Mouse (Mus musculus) CH12.LX (cell line): ENCODE results near the gene AC134908.4. TPM values are rescaled to one million over a fixed set of nuclear protein-coding genes. Genes with fewer than 3 reads are reported as not detected.

ENCODE experiments used
- DNase-seq: peaks from one replicate; pipeline ENCODE4 v3.0.0-alpha.2; 2013; ENCODE audit errors: extremely low read depth
- H3K27ac ChIP-seq: 2 replicates; pipeline ENCODE4 v1.5.1; 2012; ENCODE audit warnings: low read depth, mild to moderate bottlenecking, control low read depth, moderate library complexity; ENCODE audit not compliant: insufficient read depth
- H3K27me3 ChIP-seq: replicated peaks from 2 replicates; pipeline ENCODE3; 2012; ENCODE audit warnings: inconsistent platforms
- H3K36me3 ChIP-seq, 2 experiments: replicated peaks in 1 of 2; 2 replicates each; pipeline versions ENCODE3 to v1.6.1; 2012; ENCODE audit warnings: inconsistent platforms in 1 of 2, low read length in 1 of 2, mild to moderate bottlenecking in 1 of 2, mixed read lengths in 1 of 2, moderate library complexity in 1 of 2; ENCODE audit not compliant: control insufficient read depth in 1 of 2, insufficient read depth in 1 of 2
- H3K4me1 ChIP-seq, 2 experiments: 2 replicates each; pipeline ENCODE4 v1.6.1; 2012; ENCODE audit warnings: inconsistent platforms in 1 of 2, moderate library complexity in 1 of 2; ENCODE audit not compliant: insufficient read depth in 2 of 2, control insufficient read depth in 1 of 2
- H3K4me2 ChIP-seq: 2 replicates; pipeline ENCODE4 v1.6.1; 2012; ENCODE audit warnings: low read depth, mild to moderate bottlenecking, control low read depth; ENCODE audit not compliant: poor library complexity, insufficient read depth, severe bottlenecking
- H3K4me3 ChIP-seq, 3 experiments: fragments of 150-350 bp in 1 of 3; sonication (generic) in 1 of 3; replicated peaks in 1 of 3; 2 replicates each; pipeline versions ENCODE3 to v1.5.1; 2011 to 2012; ENCODE audit warnings: low read depth in 2 of 3, low read length in 2 of 3, mild to moderate bottlenecking in 2 of 3, moderate library complexity in 2 of 3, control low read depth in 1 of 3, improper control_type of control experiment in 1 of 3, inconsistent platforms in 1 of 3, mixed read lengths in 1 of 3; ENCODE audit not compliant: poor library complexity in 1 of 3
- H3K79me2 ChIP-seq: replicated peaks from 2 replicates; pipeline ENCODE4 v1.6.1; 2012; ENCODE audit warnings: mild to moderate bottlenecking, moderate library complexity; ENCODE audit not compliant: control insufficient read depth, poor library complexity, insufficient read depth, severe bottlenecking; ENCODE audit errors: extremely low read depth
- H3K9ac ChIP-seq: 2 replicates; pipeline ENCODE4 v1.6.1; 2012; ENCODE audit warnings: low read depth, mild to moderate bottlenecking, control low read depth, moderate library complexity; ENCODE audit not compliant: insufficient read depth
- H3K9me3 ChIP-seq: replicated peaks from 2 replicates; pipeline ENCODE3; 2012; ENCODE audit warnings: low read length, inconsistent platforms, mixed read lengths
- BHLHE40 ChIP-seq: IDR thresholded peaks from 2 replicates; pipeline ENCODE4 v1.6.1; 2011; ENCODE audit warnings: mild to moderate bottlenecking, low read depth, low read length, improper control_type of control experiment
- CHD1 ChIP-seq: IDR thresholded peaks from 2 replicates; pipeline ENCODE4 v1.6.1; 2012; ENCODE audit warnings: low read depth, low read length, improper control_type of control experiment, inconsistent platforms
- CHD2 ChIP-seq: IDR thresholded peaks from 2 replicates; pipeline ENCODE4 v1.6.1; 2011; ENCODE audit warnings: low read length, improper control_type of control experiment
- CTCF ChIP-seq, 2 experiments: IDR thresholded peaks in 1 of 2; conservative IDR thresholded peaks in 1 of 2; 2 replicates each; pipeline ENCODE4 v1.5.1; 2011 to 2012; ENCODE audit warnings: low read depth in 2 of 2, low read length in 2 of 2, improper control_type of control experiment in 1 of 2, inconsistent platforms in 1 of 2, mild to moderate bottlenecking in 1 of 2, moderate library complexity in 1 of 2
- ETS1 ChIP-seq: conservative IDR thresholded peaks from 2 replicates; pipeline ENCODE4 v1.6.1; 2012; ENCODE audit warnings: low read depth, mild to moderate bottlenecking, inconsistent platforms, low read length, improper control_type of control experiment, moderate library complexity
- GABPA ChIP-seq: IDR thresholded peaks from 2 replicates; pipeline ENCODE4 v1.6.1; 2012; ENCODE audit warnings: low read depth, low read length, improper control_type of control experiment, inconsistent platforms; ENCODE audit not compliant: insufficient replicate concordance
- HCFC1 ChIP-seq: IDR thresholded peaks from 2 replicates; pipeline ENCODE4 v1.6.1; 2012; ENCODE audit warnings: low read depth, mild to moderate bottlenecking, inconsistent platforms, low read length, improper control_type of control experiment
- IRF4 ChIP-seq: IDR thresholded peaks from 2 replicates; pipeline ENCODE4 v1.6.1; 2014; ENCODE audit warnings: low read depth, mild to moderate bottlenecking, inconsistent platforms, low read length, improper control_type of control experiment
- JUND ChIP-seq: conservative IDR thresholded peaks from 2 replicates; pipeline ENCODE4 v1.6.1; 2011; ENCODE audit warnings: low read depth, low read length, improper control_type of control experiment
- KAT2A ChIP-seq: IDR thresholded peaks from 2 replicates; pipeline ENCODE4 v1.6.1; 2012; ENCODE audit warnings: low read length, improper control_type of control experiment, inconsistent platforms; ENCODE audit not compliant: insufficient replicate concordance
- MAZ ChIP-seq: IDR thresholded peaks from 2 replicates; pipeline ENCODE4 v1.6.1; 2012; ENCODE audit warnings: low read depth, mild to moderate bottlenecking, inconsistent platforms, low read length, improper control_type of control experiment, moderate library complexity
- MYC ChIP-seq: IDR thresholded peaks from 2 replicates; pipeline ENCODE4 v1.6.1; 2011; ENCODE audit warnings: low read depth, mild to moderate bottlenecking, improper control_type of control experiment, low read length
- NRF1 ChIP-seq: IDR thresholded peaks from 2 replicates; pipeline ENCODE4 v1.6.1; 2014; ENCODE audit warnings: low read depth, mild to moderate bottlenecking, inconsistent platforms, low read length, improper control_type of control experiment, moderate library complexity
- SMC3 ChIP-seq: IDR thresholded peaks from 2 replicates; pipeline ENCODE4 v1.6.1; 2011; ENCODE audit warnings: low read depth, low read length, improper control_type of control experiment
- TCF12 ChIP-seq: IDR thresholded peaks from 2 replicates; pipeline ENCODE4 v1.6.1; 2014; ENCODE audit warnings: low read depth, mild to moderate bottlenecking, inconsistent platforms, low read length, improper control_type of control experiment
- UBTF ChIP-seq: IDR thresholded peaks from 2 replicates; pipeline ENCODE4 v1.6.1; 2012; ENCODE audit warnings: low read depth, mild to moderate bottlenecking, inconsistent platforms, low read length, improper control_type of control experiment, moderate library complexity
- ZKSCAN1 ChIP-seq: IDR thresholded peaks from 2 replicates; pipeline ENCODE4 v1.6.1; 2012; ENCODE audit warnings: low read depth, inconsistent platforms, low read length, improper control_type of control experiment, borderline replicate concordance
- ZNF384 ChIP-seq: IDR thresholded peaks from 2 replicates; pipeline ENCODE4 v1.6.1; 2012; ENCODE audit warnings: low read depth, low read length, improper control_type of control experiment, inconsistent platforms
- dilution Hi-C: fragments of 300-500 bp; cut with MboI; formaldehyde crosslinking; loops from 2 replicates; pipeline ENCODE4 v1.14.3; 2020; ENCODE audit warnings: low sequenced_read_pairs; ENCODE audit not compliant: extremely low pct_unique_long_range_greater_than_20kb, extremely low pct_ligation_motif_present
- in situ Hi-C: fragments of 300-500 bp; cut with MboI; formaldehyde crosslinking; loops from 3 replicates; pipeline ENCODE4 v1.14.3; 2019; ENCODE audit warnings: low sequenced_read_pairs, low pct_ligation_motif_present, low pct_unique_long_range_greater_than_20kb, mixed read lengths
- polyA plus RNA-seq: library from polyadenylated mRNA; unstranded; fragments of >175 nt; gene quantifications from 2 replicates; pipeline ENCODE4 v1.2.1, GENCODE M21; 2012; ENCODE audit warnings: low read depth; ENCODE audit not compliant: insufficient read length
- total RNA-seq, 2 experiments: library from RNA; depleted of rRNA; stranded (reverse); fragments of 300-350 nt in 1 of 2; fragments of >200 nt in 1 of 2; gene quantifications; 2 replicates each; pipeline ENCODE4 v1.2.3; 2012 to 2014

The AC134908.4 gene
- total and polyA plus RNA-seq, 3 experiments, result not detected

DNA sequence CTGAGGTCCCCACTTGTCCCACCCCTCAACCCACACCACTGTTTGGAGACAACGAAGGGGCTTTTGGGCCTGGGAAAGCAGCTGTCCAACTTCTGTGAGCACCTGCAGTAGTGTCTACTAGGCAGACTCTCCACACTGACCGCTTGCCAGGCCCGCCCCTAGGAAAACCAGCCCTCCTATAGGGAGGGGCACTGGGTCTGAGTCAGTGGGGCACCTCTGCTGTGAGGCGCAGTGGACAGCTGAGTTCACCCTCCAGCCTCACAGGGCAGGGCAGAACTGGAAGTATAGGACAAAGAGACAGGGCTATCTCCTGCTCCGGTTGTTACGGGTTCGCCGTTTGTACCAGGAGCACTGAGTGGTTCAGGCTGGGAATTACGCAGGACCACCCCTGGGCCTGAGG, 41.2 kb downstream of the AC134908.4 start, which contains the start of gene Msln:
Gene Msln, minus strand, starts transcription at position 138 of the 400 bp plus-strand sequence.
- Histone ChIP-seq H3K27me3 (peaks cover 97% of the 10 kb centered on the region), H3K4me1 (no peaks in the 10 kb centered on the region), H3K36me3 (no peaks in the 10 kb centered on the region), H3K4me2 (no peak within 1 kb of the TSS), H3K4me3 (no peak within 1 kb of the TSS), H3K79me2 (no peaks in the 10 kb centered on the region), H3K9me3 (no peaks in the 10 kb centered on the region), H3K9ac (no peak within 1 kb of the TSS), H3K27ac (no peak within 1 kb of the TSS)
- in situ Hi-C loops, result no loop called here
- no peak for DNase-seq
- TF ChIP-seq CHD2 (no peak), KAT2A (no peak)
- dilution Hi-C loops, result no loop called here

DNA sequence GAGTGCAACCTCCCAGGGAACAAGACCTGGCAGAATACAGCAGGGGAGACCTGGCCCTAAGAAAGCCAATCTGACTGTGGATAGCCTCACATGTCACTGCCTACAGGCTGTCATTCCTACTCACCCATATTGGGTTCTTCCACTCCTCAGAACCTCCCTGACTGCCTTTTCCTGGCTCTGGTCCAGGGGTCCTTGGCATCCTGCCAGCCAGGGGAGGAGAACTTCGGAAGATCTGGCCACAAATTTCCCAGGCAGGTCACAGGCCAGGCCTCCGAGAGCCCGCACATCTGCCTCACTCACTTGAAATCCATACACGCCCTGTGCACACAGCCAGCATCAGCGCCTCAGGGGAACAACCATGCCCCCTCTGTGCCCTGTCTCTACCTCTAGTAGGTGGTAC, 44.0 kb downstream of the AC134908.4 start:
- peaks cover 93% of the 10 kb centered on the region for H3K27me3 ChIP-seq

DNA sequence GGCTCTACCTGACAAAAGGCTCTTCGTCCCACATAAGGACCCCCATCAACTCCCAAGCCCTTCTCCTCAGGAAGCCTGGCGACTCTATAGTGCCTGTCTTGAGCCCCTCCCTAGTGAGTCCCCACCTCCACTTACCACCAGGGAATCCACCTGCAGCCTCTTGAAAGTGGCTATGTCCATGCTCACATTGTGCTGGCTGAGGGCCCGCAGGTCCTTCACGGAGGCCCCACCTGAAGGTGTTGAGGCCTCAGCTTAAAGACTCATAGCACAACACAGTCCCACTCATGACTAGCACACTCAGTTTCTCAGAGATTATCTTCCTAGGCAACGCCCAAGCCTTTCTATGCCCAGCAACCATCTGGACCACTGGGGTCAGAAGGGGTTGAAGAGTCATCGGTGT, 46.1 kb downstream of the AC134908.4 start:
- Histone ChIP-seq H3K9ac (no peak overlapping the region), H3K4me2 (no peak overlapping the region), H3K27ac (no peak overlapping the region), H3K4me3 (no peak overlapping the region), H3K27me3 (peaks cover 89% of the 10 kb centered on the region), H3K4me1 (no peaks in the 10 kb centered on the region), H3K9me3 (no peaks in the 10 kb centered on the region), H3K36me3 (no peaks in the 10 kb centered on the region), H3K79me2 (no peaks in the 10 kb centered on the region)
- no peak for DNase-seq
- dilution Hi-C loops, result no loop called here
- in situ Hi-C loops, result no loop called here
- TF ChIP-seq HCFC1 (no peak), UBTF (no peak), NRF1 (no peak), ZNF384 (no peak), CTCF (conservative IDR thresholded peaks at IDR 0.05 in 1 of 2, IDR thresholded peaks at IDR 0.05 in 1 of 2; ENCODE audit: low read depth in 2 of 2, low read length in 2 of 2) (no peak), CHD1 (no peak), CHD2 (no peak), SMC3 (no peak), TCF12 (no peak), BHLHE40 (no peak), MYC (no peak), GABPA (no peak), ETS1 (no peak), IRF4 (no peak), ZKSCAN1 (no peak), JUND (no peak)

More for the DNA sequence above, 44.0 kb downstream of the AC134908.4 start:
- Histone ChIP-seq H3K79me2 (no peaks in the 10 kb centered on the region), H3K4me1 (no peaks in the 10 kb centered on the region), H3K9ac (no peak overlapping the region), H3K27ac (no peak overlapping the region), H3K4me2 (no peak overlapping the region), H3K9me3 (no peaks in the 10 kb centered on the region), H3K4me3 (no peak overlapping the region), H3K36me3 (no peaks in the 10 kb centered on the region)
- TF ChIP-seq MAZ (no peak), ZKSCAN1 (no peak)
- dilution Hi-C loops, result no loop called here
- in situ Hi-C loops, result no loop called here
- DNase-seq, result no peak
